Mouse (Mus musculus) embryo, embryonic 11 days (tissue): ENCODE measurements at regions not wholly inside any gene's neighbourhood (a gene's known extent, or its start where the extent isn't known, plus 50 kb on each side); places are given as distances from the start of the nearest gene placed in this dataset.

Experiments
- DNase-seq: peaks from one replicate; pipeline ENCODE4 v3.0.0-alpha.2; 2015

DNA sequence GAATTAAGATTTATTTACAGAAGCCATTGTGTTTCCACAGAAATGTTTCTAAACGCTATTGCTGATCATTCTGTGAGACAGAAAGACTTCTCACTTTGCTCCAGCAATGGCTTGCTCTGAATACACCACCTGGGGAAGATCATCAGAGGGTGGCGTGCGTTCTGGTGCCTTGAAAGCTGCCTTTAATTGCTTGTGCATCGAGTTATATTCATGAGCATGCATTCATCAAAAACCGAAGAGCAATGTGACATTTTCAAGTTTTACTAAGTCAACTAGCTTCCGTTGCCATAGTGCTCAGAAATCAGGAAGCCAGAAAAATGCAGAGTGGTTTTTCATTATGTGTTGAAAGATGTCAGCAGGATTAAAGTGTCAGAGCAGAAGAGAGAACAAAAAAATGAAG, 85.0 kb upstream of the Pcdh18 start:
- DNase-seq: no peak

DNA sequence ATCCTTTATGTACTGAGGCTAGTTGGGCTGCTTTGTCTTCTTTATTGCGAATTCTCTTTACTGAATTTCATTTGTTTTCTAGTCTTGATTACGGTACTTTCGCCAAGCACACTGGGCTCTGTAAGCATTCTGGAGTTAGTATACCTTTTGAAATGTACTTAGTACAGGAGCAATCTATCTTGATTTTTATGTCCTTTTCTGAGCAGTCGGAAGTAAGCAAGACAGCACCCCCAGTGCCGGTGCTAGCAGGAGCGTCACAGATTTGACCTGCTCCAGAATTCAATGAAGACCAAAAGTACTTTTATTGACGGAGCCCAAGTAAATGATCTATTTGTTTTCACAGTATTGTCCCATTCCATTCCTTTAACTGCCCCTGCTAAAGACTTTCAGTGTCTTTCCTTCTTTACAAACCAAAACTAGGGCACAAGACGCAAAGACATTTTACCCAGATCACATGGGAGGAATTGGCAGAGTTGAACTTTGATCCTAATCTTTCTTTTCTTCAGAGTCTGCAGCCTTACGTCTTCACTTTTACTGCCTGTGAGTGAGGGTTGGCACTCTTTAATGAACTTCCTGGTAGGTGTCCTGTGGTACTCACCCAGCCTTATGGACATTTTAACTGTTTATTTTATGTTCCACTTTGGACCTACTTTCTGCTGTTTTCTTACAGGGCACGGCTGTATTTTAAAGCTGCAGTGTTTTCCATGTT, 83.5 kb upstream of the Pcdh18 start:
- DNase-seq: no peak

DNA sequence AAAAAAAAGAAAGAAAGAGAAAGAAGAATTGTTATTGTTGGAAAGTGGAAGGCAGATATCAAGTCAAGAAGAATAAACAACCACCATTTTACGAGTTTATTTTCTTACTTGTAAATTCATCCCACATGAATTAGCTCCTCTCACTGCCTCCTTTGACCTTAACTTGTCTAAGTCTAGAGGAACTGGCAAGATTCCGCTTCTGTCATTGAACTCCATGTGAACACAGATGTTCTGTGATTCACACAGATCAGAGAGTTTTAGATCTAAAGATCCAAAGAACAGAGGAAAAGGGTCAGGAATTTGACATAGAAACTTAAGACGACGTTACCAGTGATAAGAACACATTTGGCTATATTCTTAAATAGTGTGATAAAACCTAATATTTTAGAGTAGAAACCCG, 57.3 kb upstream of the Pcdh18 start:
- no peak for DNase-seq

DNA sequence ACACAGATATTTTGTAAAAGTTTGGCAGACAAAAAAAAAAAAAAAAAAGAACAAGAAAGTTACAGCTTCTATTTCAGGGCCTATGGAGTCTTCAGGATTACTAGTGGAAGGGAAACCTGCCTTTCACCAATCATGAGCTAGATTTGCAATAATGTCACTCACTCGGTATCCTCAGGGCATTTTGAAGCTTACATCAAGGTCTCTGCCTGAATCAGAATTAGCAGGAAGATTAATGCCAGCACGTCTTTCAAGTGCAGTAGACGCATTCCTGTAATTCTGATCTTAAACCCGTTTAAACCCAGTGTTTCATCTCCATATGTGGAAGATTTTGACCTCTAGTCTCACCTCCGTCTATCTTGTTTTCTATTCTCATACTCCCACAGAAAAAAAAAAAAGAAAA, 50.6 kb upstream of the Pcdh18 start:
- peak; percentile 50 for DNase-seq

DNA sequence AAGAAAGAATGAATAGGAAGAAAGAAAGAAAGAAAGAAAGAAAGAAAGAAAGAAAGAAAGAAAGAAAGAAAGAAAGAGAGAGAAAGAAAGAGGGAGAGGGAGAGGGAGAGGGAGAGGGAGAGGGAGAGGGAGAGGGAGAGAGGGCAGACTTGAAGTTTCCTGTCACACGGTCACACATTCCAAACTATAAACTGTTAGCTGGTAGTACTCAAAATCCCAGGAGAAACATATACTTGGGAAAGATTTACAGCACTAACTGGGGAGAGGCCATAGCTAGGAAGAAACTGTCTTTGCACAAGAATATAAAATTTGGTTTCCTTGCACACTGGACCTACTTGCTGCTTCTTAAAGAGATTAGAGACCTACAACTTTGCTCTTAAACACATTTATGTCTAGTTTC, 50.2 kb upstream of the Pcdh18 start:
- peak; percentile 9 for DNase-seq
